Mouse (Mus musculus): Measurements from ENCODE around the gene Pramef25. TPM values are rescaled to one million over a fixed set of nuclear protein-coding genes. Genes with fewer than 3 reads are reported as not detected.
"Not testable (repeated sequence)": the region's sequence is repeated elsewhere in the genome, so short reads cannot be mapped to it uniquely, and the experiment has no call there.

Gene Pramef25
- not detected for total RNA-seq (2021)
- long read RNA-seq, experiment 1: 0 reads
- long read RNA-seq, experiment 2: 0 reads

- DNase-seq; intact Hi-C loops (cut with DNase I): not testable (repeated sequence)
Measured at GRCm38 (mm10) chr4:143950916-143951315, at the start of gene Pramef25. Gene Pramef25, minus strand, starts transcription at chr4:143951016.

GRCm38 (mm10) chr4:143994269-143994668, 43.5 kb upstream of the Pramef25 start, which contains the start of gene Pramef17:
Gene Pramef17, minus strand, starts transcription at chr4:143994369.
- intact Hi-C loops (cut with DNase I): not testable (repeated sequence)

GRCm38 (mm10) chr4:143988126-143988525, 37.3 kb upstream of the Pramef25 start:
- intact Hi-C loops (cut with DNase I): not testable (repeated sequence)
- DNase-seq: peak; percentile 21 to 46

More at GRCm38 (mm10) chr4:143994269-143994668, 43.5 kb upstream of the Pramef25 start, which contains the start of gene Pramef17:
- DNase-seq: not testable (repeated sequence)

GRCm38 (mm10) chr4:143987475-143987941, 36.7 kb upstream of the Pramef25 start:
- intact Hi-C loops (cut with DNase I): not testable (repeated sequence)
- DNase-seq: peak; percentile 4 to 43

GRCm38 (mm10) chr4:143985733-143986132, 34.9 kb upstream of the Pramef25 start:
- intact Hi-C loops (cut with DNase I): not testable (repeated sequence)
- peak; percentile 5 to 19 for DNase-seq

GRCm38 (mm10) chr4:143985165-143985564, 34.3 kb upstream of the Pramef25 start:
- intact Hi-C loops (cut with DNase I): not testable (repeated sequence)
- peak in 1 of 2 experiments; percentile 13 for DNase-seq

GRCm38 (mm10) chr4:143983446-143983845, 32.6 kb upstream of the Pramef25 start:
- DNase-seq; intact Hi-C loops (cut with DNase I): not testable (repeated sequence)

- intact Hi-C loops (cut with DNase I); DNase-seq: not testable (repeated sequence)
Measured at GRCm38 (mm10) chr4:143966850-143967249, 16.0 kb upstream of the Pramef25 start, which contains the start of gene Gm13101. Gene Gm13101, minus strand, starts transcription at chr4:143966950.

- intact Hi-C loops (cut with DNase I): loop anchor here (5.0 kb wide), 1 partner anchor 293 kb away; no protein-coding TSS in a partner anchor
Measured at GRCm38 (mm10) chr4:143900280-143900679, 50.5 kb downstream of the Pramef25 start, which contains the start of gene Pramef6. Gene Pramef6, minus strand, starts transcription at chr4:143900380.

More at GRCm38 (mm10) chr4:143900280-143900679, 50.5 kb downstream of the Pramef25 start, which contains the start of gene Pramef6:
- DNase-seq: not testable (repeated sequence)

Other genes with a start within 250 kb of the Pramef25 start
- gene Gm13089, start 248.3 kb downstream of the Pramef25 start, total RNA-seq (2021): not detected
- not detected for gene Gm13078, start 231.6 kb downstream of the Pramef25 start, total RNA-seq (2021)
- not detected for gene Gm13023, start 161.7 kb downstream of the Pramef25 start, total RNA-seq (2021)
- not detected for gene Gm13084, start 134.9 kb downstream of the Pramef25 start, total RNA-seq (2021)
- not detected for gene Gm13103, start 104.5 kb downstream of the Pramef25 start, total RNA-seq (2021)
- gene Pramef6, start 50.6 kb downstream of the Pramef25 start, total RNA-seq (2021): not detected
- gene Gm13101, start 15.9 kb upstream of the Pramef25 start, total RNA-seq (2021): not detected
- gene Pramef17, start 43.4 kb upstream of the Pramef25 start, total RNA-seq (2021): not detected
- not detected for gene Pramel4, start 108.1 kb upstream of the Pramef25 start, total RNA-seq (2021)
- not detected for gene Gm13102, start 155.5 kb upstream of the Pramef25 start, total RNA-seq (2021)
- not detected for gene Oog3, start 211.6 kb upstream of the Pramef25 start, total RNA-seq (2021)
- not detected for gene Oog2, start 239.7 kb upstream of the Pramef25 start, total RNA-seq (2021)